28 mouse cellular contexts compared by ENCODE assay signal in the genomic region with DNA sequence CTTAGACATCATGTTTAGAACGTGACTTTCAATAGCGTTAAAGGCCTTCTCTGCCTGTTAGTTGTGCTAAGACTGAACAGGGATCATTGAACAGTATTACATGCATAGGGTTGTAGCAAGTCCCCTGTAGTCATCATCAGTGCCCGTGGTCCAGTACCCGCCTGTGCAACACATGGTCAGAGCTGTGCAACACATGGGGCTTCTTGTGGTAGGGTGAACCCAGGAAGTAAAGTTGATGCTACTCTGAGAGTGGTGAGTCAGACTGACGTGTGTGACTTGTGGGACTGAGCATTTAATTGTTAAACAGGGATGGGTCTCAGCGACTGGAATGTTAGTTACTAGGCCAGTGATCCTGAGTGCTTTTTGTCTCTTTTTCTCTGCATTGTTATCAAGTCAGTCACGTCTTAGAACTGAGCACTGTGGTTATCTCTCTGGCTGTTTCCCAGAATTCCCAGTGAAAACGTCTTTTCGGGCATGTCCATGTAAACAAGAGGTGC. TPM values are rescaled to one million over a fixed set of nuclear protein-coding genes. Genes with fewer than 3 reads are reported as not detected.
DNase-seq lines count a peak whose midpoint lies in the region; ATAC-seq and TF ChIP-seq lines count a peak whose summit lies in the region.
"Had no signal": no experiment of that assay in that cellular context is flagged by ENCODE, and none has a peak within 500 bp of the region (broad histone marks: within the 10 kb centered on the region; RNA-seq: fewer than 3 reads in every experiment).

No protein-coding gene starts in this region.

- H3K4me3 ChIP-seq in C2C12 (ENCODE audit: insufficient read depth, poor library complexity, severe bottlenecking): no peak overlapping the region
- H3K4me3 ChIP-seq: embryonic facial prominence, embryonic 13.5 days; embryonic facial prominence, embryonic 15.5 days; erythroblast, embryonic 14.5 days; forebrain, embryonic 10.5 days; forebrain, embryonic 12.5 days had no signal

- CTCF ChIA-PET in Patski (lab: Charles Lee): no interaction called here

- H3K36me3 ChIP-seq in C2C12 (ENCODE audit: control insufficient read depth, insufficient read depth): no peaks in the 10 kb centered on the region
- H3K36me3 ChIP-seq: embryonic facial prominence, embryonic 13.5 days; embryonic facial prominence, embryonic 15.5 days; forebrain, embryonic 10.5 days; forebrain, embryonic 12.5 days had no signal

- POLR2A ChIA-PET in Patski (lab: Charles Lee): no interaction called here

- in situ Hi-C loops in Patski (cut with MboI; ENCODE audit: low pct_unique_long_range_greater_than_20kb): no loop called here

- no peaks in the 10 kb centered on the region for H3K79me3 ChIP-seq in C2C12 (ENCODE audit: low read depth)

- DNase-seq in heart, adult 11 months: peak; percentile 53
- DNase-seq in heart, postnatal 36 days: no peak
- DNase-seq in 3134 (ENCODE audit: extremely low read depth, insufficient read length, low spot score) (peak; percentile 8), Patski (ENCODE audit: low read depth, low spot score) (no peak)
- DNase-seq in left cerebral cortex, postnatal 36 days (ENCODE audit: low spot score in 2 of 2): no peak
- no peak for DNase-seq in urinary bladder, postnatal 36 days (ENCODE audit: low spot score in 2 of 2)
- DNase-seq: adrenal gland, adult 8-10 months; adrenal gland, postnatal 14 days; adrenal gland, postnatal 36 days; B cell, adult 2 months; cerebellum, adult 11-12 months; cerebellum, adult 8-10 months; cerebellum, adult 9-11 months; cerebellum, postnatal 14 days; cerebellum, postnatal 36 days; embryo, embryonic 11 days; forebrain, postnatal 0 days had no signal

- ATAC-seq in Patski: peak; percentile 65
- no peak for ATAC-seq in inflammation-experienced regulatory T-cells, adult 6 months
- ATAC-seq: activated CD4-positive, CD25-positive, alpha-beta regulatory T cell, adult 4 months; forebrain, embryonic 14.5 days; forebrain, postnatal 0 days had no signal

- intact Hi-C loops in heart, postnatal 36 days (cut with DNase I): no loop called here
- intact Hi-C loops in left cerebral cortex, postnatal 36 days (cut with DNase I): no loop called here

- H3K27me3 ChIP-seq in C2C12 (ENCODE audit: control insufficient read depth, insufficient read depth, insufficient read length) (no peaks in the 10 kb centered on the region), Patski (no peaks in the 10 kb centered on the region)
- H3K27me3 ChIP-seq: embryonic facial prominence, embryonic 13.5 days; embryonic facial prominence, embryonic 15.5 days; forebrain, embryonic 12.5 days had no signal

- H3K79me2 ChIP-seq in C2C12 (ENCODE audit: control insufficient read depth, insufficient read depth): no peaks in the 10 kb centered on the region

- no peak overlapping the region for H3ac ChIP-seq in C2C12 (ENCODE audit: control insufficient read depth, insufficient read length, low read depth)

- TF ChIP-seq CTCF in C2C12 (IDR thresholded peaks at IDR 0.05; ENCODE audit: control insufficient read depth, insufficient read depth, insufficient read length) (no peak), Patski (IDR thresholded peaks at IDR 0.05) (no peak)

TF ChIP-seq in C2C12, 6 proteins besides CTCF, POLR2A, EP300 and RAD21:
- peak; percentile 23 for TF ChIP-seq MYOD1 (IDR thresholded peaks at IDR 0.05; ENCODE audit: control insufficient read depth, insufficient read length, low read depth)
- TF ChIP-seq MYOG (IDR thresholded peaks at IDR 0.05; ENCODE audit: control insufficient read depth, extremely low read depth, insufficient read length): no peak
- TF ChIP-seq FOSL1 (IDR thresholded peaks at IDR 0.05; ENCODE audit: insufficient read depth, low read length, poor library complexity, severe bottlenecking): peak; percentile 68
- TF ChIP-seq MAX (IDR thresholded peaks at IDR 0.05): peak; percentile 94
- TF ChIP-seq CEBPB (IDR thresholded peaks at IDR 0.05; ENCODE audit: low read depth): peak; percentile 12
- peak; percentile 50 for TF ChIP-seq USF1 (IDR thresholded peaks at IDR 0.05; ENCODE audit: low read depth)

RNA-seq across cellular contexts. Expression of gene Otud7a, which starts 52.5 kb away (rescaled TPM):
- under 1 TPM in 1 of 2 experiments, not detected in 1; 0.14 TPM for total RNA-seq in heart, postnatal 36 days (2021)
- polyA plus RNA-seq in C2C12 (2012; fragmentation: generic; extraction: Trizol): 0.11 TPM
- 1.2 TPM for polyA plus RNA-seq in Patski (2021)
- polyA plus RNA-seq in inflammation-experienced regulatory T-cells, adult 6 months (2017; shearing (Covaris generic)): not detected
- total RNA-seq in left cerebral cortex, postnatal 36 days (2021): 10 to 100 TPM; 80.5 to 84.1 TPM
- total RNA-seq: common myeloid progenitor, adult 5-6 weeks; MEL had no signal
- polyA plus RNA-seq: activated CD4-positive, CD25-positive, alpha-beta regulatory T cell, adult 4 months had no signal

Comparison
In these comparisons a context has a peak if more than half of its experiments do, and no peak if none do; other contexts are left out.
1. DNase-seq: peak in heart, adult 11 months (single experiment) and 3134 (single experiment); none in heart, postnatal 36 days (0 of 2), Patski (single experiment), left cerebral cortex, postnatal 36 days (0 of 2) and urinary bladder, postnatal 36 days (0 of 2).